Mouse (Mus musculus) lung, adult 2 months (tissue): ENCODE data around the gene Serpinh1.

ENCODE experiments used
- CTCF ChIP-seq: fragments of 200-500 bp; IDR thresholded peaks from 2 replicates; pipeline ENCODE4 v1.5.1; 2011; ENCODE audit warnings: mild to moderate bottlenecking, low read length, control low read depth; ENCODE audit not compliant: insufficient read depth
- POLR2A ChIP-seq: fragments of 200-500 bp; IDR thresholded peaks from 2 replicates; pipeline ENCODE4 v1.6.1; 2011; ENCODE audit warnings: low read depth, mild to moderate bottlenecking, control low read depth, low read length, borderline replicate concordance; ENCODE audit errors: extremely low read depth

DNA sequence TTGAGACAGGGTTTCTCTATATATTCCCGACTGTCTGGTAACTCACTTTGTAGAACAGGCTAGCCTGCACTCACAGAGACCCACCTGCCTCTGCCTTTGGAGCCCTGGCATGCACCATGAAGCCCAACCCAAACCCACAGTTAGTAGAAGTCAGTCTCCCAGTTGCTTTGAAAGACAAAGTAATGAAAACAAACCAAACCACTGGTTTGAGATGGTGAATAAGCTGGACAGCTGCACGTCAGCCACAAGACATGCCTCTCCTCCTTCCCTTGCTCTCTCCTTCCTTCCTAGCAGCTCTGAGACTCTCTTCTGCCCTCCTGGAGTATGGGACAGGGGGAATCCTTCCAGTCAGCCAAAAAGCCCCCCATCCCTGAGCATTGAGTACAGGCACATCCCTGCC is 9.1 kb upstream of the Serpinh1 start:
- TF ChIP-seq CTCF (no peak), POLR2A (no peak)
